Mouse (Mus musculus) MEL (cell line): ENCODE measurements around the gene Cfap161.

ENCODE experiments used
- EP300 ChIP-seq, 2 experiments: IDR thresholded peaks; 2 replicates each; pipeline ENCODE4 v1.6.1; 2011; ENCODE audit warnings: improper control_type of control experiment in 2 of 2, low read length in 2 of 2, low read depth in 1 of 2, mild to moderate bottlenecking in 1 of 2
- MYB ChIP-seq: IDR thresholded peaks from 2 replicates; pipeline ENCODE4 v1.6.1; 2011; ENCODE audit warnings: mild to moderate bottlenecking, low read depth, low read length, improper control_type of control experiment
- POLR2AphosphoS2 ChIP-seq: IDR thresholded peaks from 2 replicates; pipeline ENCODE4 v1.6.1; 2011; ENCODE audit warnings: low read length, improper control_type of control experiment
- RCOR1 ChIP-seq: IDR thresholded peaks from 2 replicates; pipeline ENCODE4 v1.6.1; 2012; ENCODE audit warnings: low read depth, mild to moderate bottlenecking, inconsistent platforms, low read length, improper control_type of control experiment
- USF1 ChIP-seq: IDR thresholded peaks from 2 replicates; pipeline ENCODE4 v1.6.1; 2014; ENCODE audit warnings: low read depth, mild to moderate bottlenecking, inconsistent platforms, low read length, improper control_type of control experiment, moderate library complexity

DNA sequence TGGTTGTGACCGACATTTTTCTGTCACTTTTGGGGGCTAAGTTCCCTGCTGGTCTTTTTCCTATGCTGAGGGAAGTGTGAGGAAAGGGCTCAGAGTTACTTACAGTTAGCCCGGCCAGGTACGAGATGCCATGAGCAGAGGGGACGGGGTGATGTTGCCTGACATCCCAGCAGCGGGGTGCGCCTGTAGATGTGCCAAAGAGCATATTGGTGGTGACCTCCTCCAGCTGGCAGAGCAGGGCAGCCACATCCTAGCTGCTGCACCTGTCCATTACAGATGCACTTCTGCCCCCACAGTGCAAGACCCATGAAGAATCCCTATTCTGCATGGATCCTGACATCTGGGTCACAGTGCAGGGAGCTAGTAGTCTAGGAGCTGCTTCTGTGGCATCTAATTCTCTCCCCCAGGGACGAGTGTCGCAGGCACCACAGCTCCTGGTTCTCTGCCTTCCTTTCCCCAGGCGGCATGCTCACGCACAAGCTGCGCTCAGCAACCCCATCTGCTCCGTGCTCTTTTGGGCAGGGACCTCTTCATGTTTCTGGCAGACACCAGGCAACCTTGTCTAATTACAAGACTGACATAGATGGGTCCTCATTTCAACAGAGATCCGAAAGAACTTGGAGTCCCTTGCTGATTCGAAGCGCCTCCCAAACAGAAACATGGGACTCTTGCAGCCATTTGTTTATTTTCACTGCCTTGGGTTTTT lies 62.6 kb downstream of the Cfap161 start:
- TF ChIP-seq POLR2AphosphoS2 (no peak), EP300 (IDR thresholded peaks at IDR 0.05; ENCODE audit: low read depth in 1 of 2, low read length in 2 of 2) (no peak), USF1 (no peak), MYB (no peak), RCOR1 (no peak)
